Mouse (Mus musculus) hindbrain, embryonic 13.5 days (tissue): Measurements from ENCODE around the gene Cd4. TPM values are rescaled to one million over a fixed set of nuclear protein-coding genes. Genes with fewer than 3 reads are reported as not detected.
A peak's percentile ranks its signal among the peaks of the same experiment; 100 is the strongest.

ENCODE experiments used
- ATAC-seq: fragments of 200-750 bp; cut with Nextera tagmentation; 2 replicates; pipeline ENCODE4 v1.8.0; 2017; ENCODE audit warnings: moderate TSS enrichment; ENCODE audit not compliant: low FRiP score
- H3K27ac ChIP-seq: fragments of 300-500 bp; sonication (generic); 2 replicates; pipeline ENCODE4 v1.5.1; 2015; ENCODE audit warnings: inconsistent platforms, mild to moderate bottlenecking, moderate library complexity
- H3K27me3 ChIP-seq: fragments of 300-500 bp; sonication (generic); 2 replicates; pipeline ENCODE4 v1.6.1; 2015; ENCODE audit warnings: mild to moderate bottlenecking, inconsistent platforms
- H3K36me3 ChIP-seq: fragments of 300-500 bp; sonication (generic); 2 replicates; pipeline ENCODE4 v1.6.1; 2015; ENCODE audit warnings: mild to moderate bottlenecking, inconsistent platforms
- H3K4me1 ChIP-seq: fragments of 300-500 bp; sonication (generic); replicated peaks from 2 replicates; pipeline ENCODE4 v1.6.1; 2015; ENCODE audit warnings: inconsistent platforms
- H3K4me2 ChIP-seq: fragments of 300-500 bp; sonication (generic); 2 replicates; pipeline ENCODE4 v1.6.1; 2015; ENCODE audit warnings: inconsistent platforms, mild to moderate bottlenecking, moderate library complexity
- H3K4me3 ChIP-seq: fragments of 300-500 bp; sonication (generic); 2 replicates; pipeline ENCODE4 v1.5.1; 2015; ENCODE audit warnings: mild to moderate bottlenecking, inconsistent platforms
- H3K9ac ChIP-seq: fragments of 300-500 bp; sonication (generic); 2 replicates; pipeline ENCODE4 v1.6.1; 2015; ENCODE audit warnings: mild to moderate bottlenecking, inconsistent platforms
- H3K9me3 ChIP-seq: fragments of 300-500 bp; sonication (generic); 2 replicates; pipeline ENCODE4 v1.6.1; 2016; ENCODE audit warnings: inconsistent platforms
- WGBS: fragments of 180-500 bp; shearing (Covaris S2); methylation state at CpG from one replicate; pipeline ENCODE4 v1.1.7; 2015; 5-methylcytosine and 5-hydroxymethylcytosine counted together
- polyA plus RNA-seq: library from polyadenylated mRNA; unstranded; fragments of >200 nt; fragmentation: Nextera tagmentation; extraction: Ambion mirVana; gene quantifications from 2 replicates; pipeline ENCODE4 v1.2.1, GENCODE M21; 2015

Gene Cd4
- polyA plus RNA-seq, 1 experiment from 2014 or later: 0.19 TPM

- H3K27ac ChIP-seq: peak overlapping the region; percentile 70
Measured at GRCm38 (mm10) chr6:124865766-124866362, 22.2 kb downstream of the Cd4 start.

GRCm38 (mm10) chr6:124863658-124864298, 24.2 kb downstream of the Cd4 start, which contains the start of gene Gpr162:
Gene Gpr162, minus strand, starts transcription at chr6:124863983.
- H3K4me2 ChIP-seq: peak within 1 kb of the TSS; percentile 73
- peak within 1 kb of the TSS; percentile 89 for H3K9ac ChIP-seq
- peaks cover 11% of the 10 kb centered on the region for H3K36me3 ChIP-seq
- peak within 1 kb of the TSS; percentile 95 for H3K27ac ChIP-seq
- WGBS: under 1% methylated on average over 37 of the region's 43 CpGs
- peak within 1 kb of the TSS; percentile 67 for H3K4me3 ChIP-seq
- no peaks in the 10 kb centered on the region for H3K9me3 ChIP-seq
- H3K4me1 ChIP-seq: peaks cover 77% of the 10 kb centered on the region
- peak; percentile 64 for ATAC-seq
- peaks cover 4% of the 10 kb centered on the region for H3K27me3 ChIP-seq

More at GRCm38 (mm10) chr6:124865766-124866362, 22.2 kb downstream of the Cd4 start:
- Histone ChIP-seq H3K4me2 (no peak overlapping the region), H3K27me3 (peaks cover 4% of the 10 kb centered on the region; the same call in 1 of the 2 replicates), H3K36me3 (peaks cover 5% of the 10 kb centered on the region), H3K9me3 (no peaks in the 10 kb centered on the region), H3K9ac (peak overlapping the region; percentile 51), H3K4me1 (peaks cover 56% of the 10 kb centered on the region), H3K4me3 (no peak overlapping the region)
- 41% methylated on average over 18 of the region's 18 CpGs for WGBS
- ATAC-seq: no peak

GRCm38 (mm10) chr6:124863125-124863657, 24.8 kb downstream of the Cd4 start:
- Histone ChIP-seq H3K36me3 (peaks cover 11% of the 10 kb centered on the region), H3K27me3 (peaks cover 4% of the 10 kb centered on the region), H3K27ac (peak overlapping the region; percentile 95), H3K4me1 (peaks cover 83% of the 10 kb centered on the region), H3K4me2 (peak overlapping the region; percentile 73), H3K4me3 (peak overlapping the region; percentile 67), H3K9ac (peak overlapping the region; percentile 89), H3K9me3 (no peaks in the 10 kb centered on the region)
- WGBS: 0% methylated on average over 11 of the region's 16 CpGs
- ATAC-seq: peak; percentile 30

GRCm38 (mm10) chr6:124862406-124863124, 25.5 kb downstream of the Cd4 start:
- no peak; the same call in 1 of the 2 replicates for ATAC-seq
- Histone ChIP-seq H3K4me3 (peak overlapping the region; percentile 67), H3K4me1 (peaks cover 89% of the 10 kb centered on the region), H3K9ac (peak overlapping the region; percentile 89), H3K27ac (peak overlapping the region; percentile 95), H3K9me3 (no peaks in the 10 kb centered on the region), H3K4me2 (peak overlapping the region; percentile 73), H3K36me3 (peaks cover 11% of the 10 kb centered on the region), H3K27me3 (peaks cover 2% of the 10 kb centered on the region)
- WGBS: 11% methylated on average over 8 of the region's 8 CpGs

GRCm38 (mm10) chr6:124861802-124862201, 26.2 kb downstream of the Cd4 start:
- Histone ChIP-seq H3K9me3 (no peaks in the 10 kb centered on the region), H3K4me1 (peaks cover 89% of the 10 kb centered on the region), H3K9ac (peak overlapping the region; percentile 89), H3K4me3 (peak overlapping the region; percentile 67), H3K27ac (peak overlapping the region; percentile 95), H3K36me3 (peaks cover 11% of the 10 kb centered on the region), H3K4me2 (peak overlapping the region; percentile 73), H3K27me3 (no peaks in the 10 kb centered on the region; the same call in 1 of the 2 replicates)
- 27% methylated on average over 3 of the region's 3 CpGs for WGBS
- ATAC-seq: no peak

- Histone ChIP-seq H3K4me1 (peaks cover 90% of the 10 kb centered on the region), H3K36me3 (peaks cover 11% of the 10 kb centered on the region), H3K27me3 (no peaks in the 10 kb centered on the region; the same call in 1 of the 2 replicates), H3K9ac (peak overlapping the region; percentile 89), H3K4me3 (peak overlapping the region; percentile 67), H3K4me2 (peak overlapping the region; percentile 73), H3K27ac (peak overlapping the region; percentile 95), H3K9me3 (no peaks in the 10 kb centered on the region)
- WGBS: 80% methylated on average over 19 of the region's 19 CpGs
- ATAC-seq: no peak
Measured at GRCm38 (mm10) chr6:124861266-124861665, 26.8 kb downstream of the Cd4 start.

GRCm38 (mm10) chr6:124860511-124860910, 27.5 kb downstream of the Cd4 start:
- 80% methylated on average over 9 of the region's 9 CpGs for WGBS
- no peak overlapping the region; the same call in 1 of the 2 replicates for H3K4me3 ChIP-seq
- ATAC-seq: no peak

GRCm38 (mm10) chr6:124859725-124860124, 28.3 kb downstream of the Cd4 start:
- Histone ChIP-seq H3K36me3 (peaks cover 11% of the 10 kb centered on the region), H3K4me1 (peaks cover 88% of the 10 kb centered on the region), H3K27ac (peak overlapping the region; percentile 95), H3K4me3 (peak overlapping the region; percentile 20), H3K27me3 (no peaks in the 10 kb centered on the region; the same call in 1 of the 2 replicates), H3K9me3 (no peaks in the 10 kb centered on the region), H3K9ac (peak overlapping the region; percentile 89), H3K4me2 (peak overlapping the region; percentile 44)
- no peak for ATAC-seq
- WGBS: 6% methylated on average over 12 of the region's 12 CpGs

More at GRCm38 (mm10) chr6:124860511-124860910, 27.5 kb downstream of the Cd4 start:
- peak overlapping the region; percentile 89 for H3K9ac ChIP-seq
- H3K36me3 ChIP-seq: peaks cover 11% of the 10 kb centered on the region
- H3K4me2 ChIP-seq: peak overlapping the region; percentile 44
- H3K4me1 ChIP-seq: peaks cover 90% of the 10 kb centered on the region
- H3K27me3 ChIP-seq: no peaks in the 10 kb centered on the region; the same call in 1 of the 2 replicates
- H3K9me3 ChIP-seq: no peaks in the 10 kb centered on the region
- peak overlapping the region; percentile 95 for H3K27ac ChIP-seq

- H3K9ac ChIP-seq: peak overlapping the region; percentile 89
- peak overlapping the region; percentile 77; the same call in 1 of the 2 replicates for H3K4me2 ChIP-seq
- no peaks in the 10 kb centered on the region for H3K9me3 ChIP-seq
- H3K27ac ChIP-seq: peak overlapping the region; percentile 99
- H3K27me3 ChIP-seq: no peaks in the 10 kb centered on the region; the same call in 1 of the 2 replicates
- ATAC-seq: no peak
- 79% methylated on average over 28 of the region's 28 CpGs for WGBS
- H3K4me1 ChIP-seq: peaks cover 80% of the 10 kb centered on the region
- H3K4me3 ChIP-seq: no peak overlapping the region
- peaks cover 12% of the 10 kb centered on the region for H3K36me3 ChIP-seq
Measured at GRCm38 (mm10) chr6:124858561-124859318, 29.3 kb downstream of the Cd4 start.

GRCm38 (mm10) chr6:124857840-124858530, 30.0 kb downstream of the Cd4 start:
- 23% methylated on average over 26 of the region's 26 CpGs for WGBS
- Histone ChIP-seq H3K4me3 (peak overlapping the region; percentile 67), H3K9ac (peak overlapping the region; percentile 95), H3K27ac (peak overlapping the region; percentile 99), H3K9me3 (no peaks in the 10 kb centered on the region), H3K36me3 (peaks cover 20% of the 10 kb centered on the region), H3K27me3 (no peaks in the 10 kb centered on the region; the same call in 1 of the 2 replicates), H3K4me2 (peak overlapping the region; percentile 77), H3K4me1 (peaks cover 75% of the 10 kb centered on the region)
- no peak for ATAC-seq
